Mouse (Mus musculus) G1E (cell line): ENCODE measurements around the gene Sphk1. TPM values are rescaled to one million over a fixed set of nuclear protein-coding genes. Genes with fewer than 3 reads are reported as not detected.

ENCODE experiments used
- ATAC-seq: 2 replicates; pipeline ENCODE4 v1.8.0; 2016; ENCODE audit warnings: mild to moderate bottlenecking; ENCODE audit not compliant: insufficient number of reproducible peaks, poor library complexity, low FRiP score, severe bottlenecking; ENCODE audit errors: extremely low read depth
- DNase-seq: peaks from one replicate; pipeline ENCODE4 v3.0.0; 2012; ENCODE audit warnings: low spot score
- H3K27me3 ChIP-seq: 2 replicates; pipeline ENCODE4 v1.6.1; 2012; ENCODE audit warnings: mild to moderate bottlenecking, low read length, inconsistent platforms; ENCODE audit not compliant: insufficient read depth
- H3K36me3 ChIP-seq: replicated peaks from 2 replicates; pipeline ENCODE3; 2012; ENCODE audit warnings: mild to moderate bottlenecking, inconsistent platforms
- H3K4me1 ChIP-seq: 2 replicates; pipeline ENCODE4 v1.6.1; 2012; ENCODE audit warnings: low read depth, low read length, inconsistent platforms, mixed read lengths; ENCODE audit not compliant: insufficient read depth
- H3K4me3 ChIP-seq: 2 replicates; pipeline ENCODE4 v1.5.1; 2012; ENCODE audit warnings: low read depth, mild to moderate bottlenecking, inconsistent platforms, low read length, moderate library complexity, mixed read lengths
- H3K9me3 ChIP-seq: replicated peaks from 2 replicates; pipeline ENCODE4 v1.6.1; 2012; ENCODE audit warnings: inconsistent platforms
- CTCF ChIP-seq: IDR thresholded peaks from 2 replicates; pipeline ENCODE4 v1.5.1; 2012; ENCODE audit warnings: low read depth, low read length, inconsistent platforms, mixed read lengths
- GATA1 ChIP-seq: IDR thresholded peaks from 2 replicates; pipeline ENCODE4 v1.6.1; 2012; ENCODE audit warnings: borderline replicate concordance, low read length, inconsistent platforms, mixed read lengths
- GATA2 ChIP-seq: IDR thresholded peaks from 2 replicates; pipeline ENCODE4 v1.6.1; 2012; ENCODE audit warnings: low read depth, low read length, inconsistent platforms, borderline replicate concordance
- POLR2AphosphoS5 ChIP-seq: IDR thresholded peaks from 2 replicates; pipeline ENCODE4 v1.6.1; 2012; ENCODE audit warnings: low read depth, low read length, inconsistent platforms; ENCODE audit not compliant: insufficient replicate concordance
- TAL1 ChIP-seq: conservative IDR thresholded peaks from 2 replicates; pipeline ENCODE4 v1.6.1; 2012; ENCODE audit warnings: low read depth, low read length, inconsistent platforms, mixed read lengths
- polyA plus RNA-seq: library from polyadenylated mRNA; stranded (reverse); fragments of >175 nt; gene quantifications from 2 replicates; pipeline ENCODE4 v1.2.3, GENCODE M21; 2012
- total RNA-seq, 2 experiments: library from RNA; stranded (forward) in 1 of 2; stranded (reverse) in 1 of 2; fragments of 200-1000 nt in 1 of 2; fragments of >200 nt in 1 of 2; fragmentation: Nextera tagmentation in 1 of 2; gene quantifications; 2 replicates each; pipeline ENCODE4 v1.2.3; 2014 to 2017

Sphk1 gene
- total and polyA plus RNA-seq, 3 experiments = 2.3 to 22.1 (median 16.7) TPM

GRCm38 (mm10) chr11:116504516-116504915 is 26.2 kb upstream of the Sphk1 start:
- ATAC-seq (no peak), DNase-seq (no peak)
- Histone ChIP-seq H3K4me3 (no peak overlapping the region), H3K9me3 (no peaks in the 10 kb centered on the region), H3K27me3 (no peaks in the 10 kb centered on the region), H3K36me3 (no peaks in the 10 kb centered on the region), H3K4me1 (peaks cover 61% of the 10 kb centered on the region)
- TF ChIP-seq GATA2 (no peak), POLR2AphosphoS5 (no peak), GATA1 (no peak), TAL1 (no peak), CTCF (no peak)

GRCm38 (mm10) chr11:116505573-116505972 is 25.2 kb upstream of the Sphk1 start:
- DNase-seq = no peak
- Histone ChIP-seq H3K36me3 (no peaks in the 10 kb centered on the region), H3K4me3 (peak overlapping the region; percentile 19; the same call in 1 of the 2 replicates), H3K9me3 (no peaks in the 10 kb centered on the region), H3K27me3 (no peaks in the 10 kb centered on the region), H3K4me1 (peaks cover 59% of the 10 kb centered on the region)
- TF ChIP-seq GATA2 (no peak), POLR2AphosphoS5 (no peak), TAL1 (no peak), GATA1 (no peak), CTCF (no peak)
- ATAC-seq = no peak

DNA sequence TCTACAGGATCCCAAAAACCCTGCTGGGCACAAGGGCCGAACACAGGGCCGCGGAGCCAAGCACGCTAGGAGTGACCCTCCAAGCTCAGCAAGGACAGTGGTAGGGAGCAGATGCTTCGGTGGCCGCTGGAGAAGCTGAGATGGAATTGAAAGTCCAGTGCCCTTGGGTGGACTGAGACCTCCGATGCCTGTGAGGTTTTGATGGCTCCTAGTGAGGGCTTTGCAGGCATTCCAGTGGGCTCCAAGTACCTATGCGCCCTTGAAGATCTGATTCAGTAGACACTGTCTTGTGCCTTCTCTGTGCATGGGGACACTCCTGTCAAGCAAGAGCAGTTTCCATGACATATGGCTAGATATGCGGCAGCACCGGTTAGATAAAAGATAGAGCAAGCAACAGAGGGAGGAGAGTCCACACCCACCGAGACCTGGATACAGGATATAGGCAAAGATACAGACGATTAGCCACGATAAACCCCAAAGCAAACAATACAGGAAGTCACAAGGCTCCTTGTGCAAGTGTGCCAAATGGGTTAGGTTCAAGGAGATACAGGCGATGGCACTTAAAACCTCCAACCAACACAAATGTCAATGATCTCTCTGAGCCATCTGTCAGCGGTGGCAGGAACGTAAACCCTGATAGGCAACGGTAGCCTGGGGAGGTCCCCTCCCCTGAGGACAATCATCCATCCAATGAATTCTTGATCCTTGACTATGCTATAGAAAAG is 24.4 kb upstream of the Sphk1 start:
- TF ChIP-seq POLR2AphosphoS5 (no peak), TAL1 (peak; percentile 74), GATA1 (no peak), CTCF (no peak)
- no peaks in the 10 kb centered on the region for H3K9me3 ChIP-seq
- H3K4me3 ChIP-seq = peak overlapping the region; percentile 55; the same call in 1 of the 2 replicates
- H3K27me3 ChIP-seq = no peaks in the 10 kb centered on the region
- DNase-seq = peak; percentile 62
- H3K4me1 ChIP-seq = peaks cover 55% of the 10 kb centered on the region
- no peaks in the 10 kb centered on the region for H3K36me3 ChIP-seq
- peak; percentile 95 for ATAC-seq

DNA sequence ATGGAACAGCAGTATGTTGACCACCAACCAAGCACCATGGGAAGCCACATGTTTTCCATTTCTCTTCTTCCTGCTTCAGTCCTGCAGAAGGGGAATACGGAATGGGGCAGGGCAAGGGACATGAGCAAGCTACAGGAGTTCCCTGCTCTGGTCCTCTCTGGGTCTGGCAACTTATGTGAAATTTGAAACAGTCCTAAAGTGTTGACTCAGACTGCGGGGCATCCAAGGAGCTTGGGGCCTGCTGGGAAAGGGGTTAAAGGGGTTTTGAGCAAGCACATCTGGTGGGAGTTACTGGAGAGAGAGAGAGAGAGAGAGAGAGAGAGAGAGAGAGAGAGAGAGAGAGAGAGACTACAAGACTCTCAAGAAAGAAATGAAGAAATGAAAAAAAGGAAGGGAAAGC is 22.0 kb upstream of the Sphk1 start:
- no peaks in the 10 kb centered on the region for H3K9me3 ChIP-seq
- no peaks in the 10 kb centered on the region for H3K27me3 ChIP-seq
- no peaks in the 10 kb centered on the region for H3K36me3 ChIP-seq
- H3K4me3 ChIP-seq = no peak overlapping the region
- peaks cover 54% of the 10 kb centered on the region for H3K4me1 ChIP-seq
- DNase-seq (no peak), ATAC-seq (no peak)
- TF ChIP-seq GATA1 (no peak), CTCF (no peak)

DNA sequence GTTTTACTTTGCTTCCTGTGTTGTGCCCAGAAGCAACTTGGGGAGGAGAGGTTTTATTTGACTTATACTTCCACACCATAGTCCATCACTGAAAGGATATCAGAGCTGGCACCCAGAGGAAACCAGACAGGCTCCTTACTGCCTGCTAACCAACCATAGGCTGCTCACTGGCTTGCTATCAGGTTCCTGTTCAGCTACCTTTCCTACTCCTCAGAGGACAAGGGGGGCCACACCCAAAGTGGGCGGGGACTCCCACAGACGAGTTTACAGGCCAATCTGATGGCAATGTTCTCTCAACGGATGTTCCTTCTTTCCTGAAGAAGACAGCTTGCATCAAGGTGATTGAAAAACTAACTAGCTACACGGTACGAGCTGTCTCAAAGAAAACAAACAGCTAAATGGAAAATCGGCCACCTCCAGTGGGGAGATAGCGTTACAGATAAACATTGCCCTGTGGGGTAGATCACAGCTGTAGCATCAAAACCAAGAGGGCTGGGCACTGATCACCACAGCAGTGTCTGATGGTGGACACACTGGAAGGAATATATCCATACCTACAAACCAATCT is 19.3 kb upstream of the Sphk1 start:
- TF ChIP-seq TAL1 = no peak
- TF ChIP-seq POLR2AphosphoS5 = no peak
- TF ChIP-seq GATA1 = no peak
- TF ChIP-seq CTCF = no peak
- no peak for TF ChIP-seq GATA2
- Histone ChIP-seq H3K36me3 (no peaks in the 10 kb centered on the region), H3K9me3 (no peaks in the 10 kb centered on the region), H3K4me1 (peaks cover 43% of the 10 kb centered on the region), H3K4me3 (no peak overlapping the region), H3K27me3 (no peaks in the 10 kb centered on the region)
- DNase-seq (no peak), ATAC-seq (no peak)

DNA sequence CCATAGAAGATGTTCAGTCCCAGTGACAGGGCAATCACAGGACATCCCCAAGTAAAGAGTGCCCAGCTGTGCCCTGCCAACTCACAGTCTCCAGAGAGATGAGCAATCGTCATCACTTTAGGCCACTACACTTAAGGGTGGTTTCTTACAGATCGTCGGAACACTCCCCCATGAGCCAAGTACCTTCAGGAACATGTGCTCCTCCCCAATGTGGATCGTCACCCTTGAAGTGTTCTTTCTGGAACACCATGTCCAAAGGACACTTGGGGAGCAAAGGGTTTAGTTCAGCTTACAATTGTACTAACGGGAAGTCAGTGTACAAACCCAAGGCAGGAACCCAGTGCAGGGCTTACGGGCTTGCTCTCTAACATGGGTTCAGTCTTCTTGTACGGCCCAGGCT is 18.6 kb upstream of the Sphk1 start:
- Histone ChIP-seq H3K9me3 (no peaks in the 10 kb centered on the region), H3K36me3 (no peaks in the 10 kb centered on the region), H3K27me3 (no peaks in the 10 kb centered on the region), H3K4me1 (peaks cover 36% of the 10 kb centered on the region), H3K4me3 (no peak overlapping the region)
- no peak for ATAC-seq
- TF ChIP-seq GATA2 = no peak
- no peak for TF ChIP-seq CTCF
- TF ChIP-seq TAL1 = no peak
- no peak for TF ChIP-seq POLR2AphosphoS5
- TF ChIP-seq GATA1 = no peak
- no peak for DNase-seq
